Comparison of ENCODE assay signal across 16 mouse cellular contexts in genomic region chr7:4963527-4963926, GRCm38 (mm10). TPM values are rescaled to one million over a fixed set of nuclear protein-coding genes. Genes with fewer than 3 reads are reported as not detected.
DNase-seq lines count a peak whose midpoint lies in the region; ATAC-seq and TF ChIP-seq lines count a peak whose summit lies in the region.
"Had no signal": no experiment of that assay in that cellular context is flagged by ENCODE, and none has a peak within 500 bp of the region (broad histone marks: within the 10 kb centered on the region; RNA-seq: fewer than 3 reads in every experiment).

No protein-coding gene starts in this region.

- intact Hi-C loops in left cerebral cortex, adult 2 months (cut with DNase I) = no loop called here

- H3K4me2 ChIP-seq in heart, postnatal 0 days (ENCODE audit: low read depth, low read length) = no peak overlapping the region
- H3K4me2 ChIP-seq in heart, embryonic 12.5 days = no peak overlapping the region
- H3K4me2 ChIP-seq in lung, embryonic 14.5 days = no peak overlapping the region
- H3K4me2 ChIP-seq in hindbrain, embryonic 11.5 days (replicated peaks; ENCODE audit: low read depth, low read length) = no peak overlapping the region
- H3K4me2 ChIP-seq: forebrain, embryonic 15.5 days; neural tube, embryonic 12.5 days had no signal

- no peaks in the 10 kb centered on the region for H3K4me1 ChIP-seq in heart, postnatal 0 days (ENCODE audit: control insufficient read depth, insufficient read depth)
- no peaks in the 10 kb centered on the region for H3K4me1 ChIP-seq in heart, embryonic 12.5 days (replicated peaks)
- no peaks in the 10 kb centered on the region for H3K4me1 ChIP-seq in lung, embryonic 14.5 days (ENCODE audit: insufficient read depth)
- H3K4me1 ChIP-seq in hindbrain, embryonic 11.5 days (replicated peaks; ENCODE audit: control insufficient read depth, insufficient read depth, low read length) = no peaks in the 10 kb centered on the region
- H3K4me1 ChIP-seq: embryonic facial prominence, embryonic 12.5 days; forebrain, embryonic 15.5 days; limb, embryonic 13.5 days; liver, embryonic 13.5 days; neural tube, embryonic 12.5 days had no signal

- TF ChIP-seq CTCF in heart, postnatal 0 days (IDR thresholded peaks at IDR 0.05; ENCODE audit: low read depth) = peak; percentile 7; the same call in 1 of the 2 replicates
- no peak for TF ChIP-seq CTCF in lung, embryonic 14.5 days (IDR thresholded peaks at IDR 0.05; ENCODE audit: low read depth)
- TF ChIP-seq CTCF in left cerebral cortex, adult 2 months (IDR thresholded peaks at IDR 0.05) = no peak; the same call in 1 of the 2 replicates

- H3K27ac ChIP-seq in heart, postnatal 0 days (ENCODE audit: low read depth) = no peak overlapping the region
- no peak overlapping the region for H3K27ac ChIP-seq in heart, embryonic 12.5 days (ENCODE audit: poor library complexity, severe bottlenecking)
- no peak overlapping the region for H3K27ac ChIP-seq in lung, embryonic 14.5 days (ENCODE audit: low read depth)
- H3K27ac ChIP-seq in left cerebral cortex, adult 2 months = no peak overlapping the region
- no peak overlapping the region for H3K27ac ChIP-seq in hindbrain, embryonic 11.5 days (ENCODE audit: low read depth, low read length)
- H3K27ac ChIP-seq: embryonic facial prominence, embryonic 12.5 days; forebrain, embryonic 15.5 days; limb, embryonic 13.5 days; liver, embryonic 13.5 days; lung, embryonic 15.5 days; macrophage; neural tube, embryonic 12.5 days had no signal

- no peaks in the 10 kb centered on the region for H3K9me3 ChIP-seq in heart, postnatal 0 days (replicated peaks; ENCODE audit: control insufficient read depth, low read length)
- no peaks in the 10 kb centered on the region for H3K9me3 ChIP-seq in heart, embryonic 12.5 days (replicated peaks)
- H3K9me3 ChIP-seq in lung, embryonic 14.5 days (ENCODE audit: low read depth, low read length) = no peaks in the 10 kb centered on the region
- no peaks in the 10 kb centered on the region for H3K9me3 ChIP-seq in hindbrain, embryonic 11.5 days (ENCODE audit: control insufficient read depth, low read length)
- H3K9me3 ChIP-seq: embryonic facial prominence, embryonic 12.5 days; forebrain, embryonic 15.5 days; limb, embryonic 13.5 days; liver, embryonic 13.5 days; lung, embryonic 15.5 days; neural tube, embryonic 12.5 days had no signal

- no peak for TF ChIP-seq EP300 in heart, postnatal 0 days (IDR thresholded peaks at IDR 0.05; ENCODE audit: low read depth)

- no peak overlapping the region for H3K9ac ChIP-seq in heart, postnatal 0 days (replicated peaks; ENCODE audit: low read depth, low read length)
- no peak overlapping the region for H3K9ac ChIP-seq in heart, embryonic 12.5 days
- no peak overlapping the region for H3K9ac ChIP-seq in lung, embryonic 14.5 days
- no peak overlapping the region for H3K9ac ChIP-seq in hindbrain, embryonic 11.5 days (ENCODE audit: low read depth, low read length)
- H3K9ac ChIP-seq: embryonic facial prominence, embryonic 12.5 days; forebrain, embryonic 15.5 days; liver, embryonic 13.5 days; lung, embryonic 15.5 days; neural tube, embryonic 12.5 days had no signal

- no peaks in the 10 kb centered on the region for H3K27me3 ChIP-seq in heart, postnatal 0 days (ENCODE audit: control insufficient read depth, insufficient read depth, low read length)
- 0 out of 2 replicates have a peak, but pooled peaks cover 3% of the 10 kb centered on the region for H3K27me3 ChIP-seq in heart, embryonic 12.5 days (replicated peaks)
- H3K27me3 ChIP-seq in lung, embryonic 14.5 days (ENCODE audit: insufficient read depth, low read length) = no peaks in the 10 kb centered on the region
- no peaks in the 10 kb centered on the region for H3K27me3 ChIP-seq in hindbrain, embryonic 11.5 days (ENCODE audit: control insufficient read depth, insufficient read depth, low read length)
- H3K27me3 ChIP-seq: embryonic facial prominence, embryonic 12.5 days; forebrain, embryonic 15.5 days; liver, embryonic 13.5 days; lung, embryonic 15.5 days had no signal

- no peak overlapping the region for H3K4me3 ChIP-seq in heart, postnatal 0 days (ENCODE audit: low read depth, low read length)
- no peak overlapping the region for H3K4me3 ChIP-seq in heart, embryonic 12.5 days
- no peak overlapping the region for H3K4me3 ChIP-seq in lung, embryonic 14.5 days (ENCODE audit: low read depth, low read length)
- no peak overlapping the region for H3K4me3 ChIP-seq in left cerebral cortex, adult 2 months
- no peak overlapping the region for H3K4me3 ChIP-seq in hindbrain, embryonic 11.5 days (ENCODE audit: low read depth, low read length)
- H3K4me3 ChIP-seq: embryonic facial prominence, embryonic 12.5 days; forebrain, embryonic 15.5 days; liver, embryonic 13.5 days; neural tube, embryonic 12.5 days had no signal

- 60% methylated on average over 5 of the region's 5 CpGs for WGBS in heart, postnatal 0 days
- WGBS in heart, embryonic 12.5 days = 79% methylated on average over 5 of the region's 5 CpGs
- WGBS in lung, embryonic 14.5 days = 68% methylated on average over 5 of the region's 5 CpGs
- WGBS in hindbrain, embryonic 11.5 days = 81% methylated on average over 5 of the region's 5 CpGs

- ATAC-seq in heart, postnatal 0 days (ENCODE audit: insufficient read depth, low read depth) = no peak
- ATAC-seq in heart, embryonic 12.5 days (ENCODE audit: insufficient number of reproducible peaks, low FRiP score) = no peak
- ATAC-seq in lung, embryonic 14.5 days (ENCODE audit: insufficient read depth) = peak; percentile 41; the same call in 1 of the 2 replicates
- ATAC-seq in erythroblast, adult 5-6 weeks (replicated peaks; ENCODE audit: low FRiP score, poor library complexity, severe bottlenecking) = 0 out of 2 replicates have a peak, but pooled peaks have one; percentile 18
- no peak for ATAC-seq in hindbrain, embryonic 11.5 days (ENCODE audit: low FRiP score)

- DNase-seq in heart, postnatal 0 days (ENCODE audit: low spot score) = no peak
- DNase-seq in lung, embryonic 14.5 days = no peak
- DNase-seq in lung, postnatal 14 days = no peak
- DNase-seq in ZHBTc4 (ENCODE audit: low read depth, low spot score) = peak; percentile 23
- no peak for DNase-seq in left cerebral cortex, adult 2 months (ENCODE audit: extremely low spot score in 1 of 2, low spot score in 2 of 2)
- no peak for DNase-seq in hindbrain, embryonic 11.5 days (ENCODE audit: low spot score)

- no peaks in the 10 kb centered on the region for H3K36me3 ChIP-seq in heart, postnatal 0 days (replicated peaks; ENCODE audit: control insufficient read depth, insufficient read depth, low read length)
- no peaks in the 10 kb centered on the region for H3K36me3 ChIP-seq in heart, embryonic 12.5 days
- no peaks in the 10 kb centered on the region for H3K36me3 ChIP-seq in lung, embryonic 14.5 days (ENCODE audit: insufficient read depth)
- H3K36me3 ChIP-seq in hindbrain, embryonic 11.5 days (ENCODE audit: control insufficient read depth, insufficient read depth, low read length) = no peaks in the 10 kb centered on the region
- H3K36me3 ChIP-seq: embryonic facial prominence, embryonic 12.5 days; forebrain, embryonic 15.5 days; limb, embryonic 13.5 days; liver, embryonic 13.5 days; lung, embryonic 15.5 days; neural tube, embryonic 12.5 days had no signal

RNA-seq across cellular contexts. Expression of gene Sbk2, which starts 0.7 kb away (rescaled TPM):
- total RNA-seq in heart, postnatal 0 days (2014; rRNA removed; ENCODE audit: low replicate concordance) = 16.4 and 19.9 TPM in 2 replicates
- 22.0 and 24.3 TPM in 2 replicates for polyA plus RNA-seq in heart, postnatal 0 days (2015; fragmentation: Nextera tagmentation; extraction: Ambion mirVana)
- polyA plus RNA-seq in heart, embryonic 12.5 days (2016; fragmentation: Nextera tagmentation; extraction: Ambion mirVana) = 2.1 and 2.6 TPM in 2 replicates
- 0.13 and 0.46 TPM in 2 replicates for polyA plus RNA-seq in lung, embryonic 14.5 days (2014; fragmentation: Nextera tagmentation; extraction: Ambion mirVana)
- total RNA-seq in erythroblast, adult 5-6 weeks (2015; ENCODE audit: low replicate concordance) = not detected in 2 replicates
- total RNA-seq in erythroblast, adult 5-6 weeks (2017; ENCODE audit: low replicate concordance) = not detected in 2 replicates
- under 1 TPM in 1 of 2 experiments, not detected in 1; 0.91 TPM for total RNA-seq in left cerebral cortex, adult 2 months (2021)
- 0.07 and 0.09 TPM in 2 replicates for polyA plus RNA-seq in hindbrain, embryonic 11.5 days (2014; fragmentation: Nextera tagmentation; extraction: Ambion mirVana)
- polyA plus RNA-seq: forebrain, embryonic 15.5 days; hindbrain, embryonic 16.5 days; liver, embryonic 13.5 days had no signal

RNA-seq across cellular contexts. Expression of gene Sbk3, which starts 7.4 kb away (rescaled TPM):
- total RNA-seq in heart, postnatal 0 days (2014; rRNA removed; ENCODE audit: low replicate concordance) = 3.2 and 3.9 TPM in 2 replicates
- polyA plus RNA-seq in heart, postnatal 0 days (2015; fragmentation: Nextera tagmentation; extraction: Ambion mirVana) = 2.7 and 4.1 TPM in 2 replicates
- 0.08 and 0.17 TPM in 2 replicates for polyA plus RNA-seq in heart, embryonic 12.5 days (2016; fragmentation: Nextera tagmentation; extraction: Ambion mirVana)
- polyA plus RNA-seq in lung, embryonic 14.5 days (2014; fragmentation: Nextera tagmentation; extraction: Ambion mirVana) = 0.76 and 0.87 TPM in 2 replicates
- total RNA-seq in erythroblast, adult 5-6 weeks (2015; ENCODE audit: low replicate concordance) = not detected in 2 replicates
- total RNA-seq in erythroblast, adult 5-6 weeks (2017; ENCODE audit: low replicate concordance) = not detected in 2 replicates
- total RNA-seq in left cerebral cortex, adult 2 months (2021) = 1 to 10 TPM; 1.1 to 1.5 TPM
- 0.04 TPM in 1 of 2 replicates, not detected in the other for polyA plus RNA-seq in hindbrain, embryonic 11.5 days (2014; fragmentation: Nextera tagmentation; extraction: Ambion mirVana)
- polyA plus RNA-seq: limb, embryonic 13.5 days; liver, embryonic 13.5 days; macrophage had no signal

RNA-seq across cellular contexts. Expression of gene Zfp579, which starts 32.4 kb away (rescaled TPM):
- 8.3 and 15.0 TPM in 2 replicates for total RNA-seq in heart, postnatal 0 days (2014; rRNA removed; ENCODE audit: low replicate concordance)
- polyA plus RNA-seq in heart, postnatal 0 days (2015; fragmentation: Nextera tagmentation; extraction: Ambion mirVana) = 25.4 and 30.6 TPM in 2 replicates
- 26.0 and 29.3 TPM in 2 replicates for polyA plus RNA-seq in heart, embryonic 12.5 days (2016; fragmentation: Nextera tagmentation; extraction: Ambion mirVana)
- 35.1 and 35.9 TPM in 2 replicates for polyA plus RNA-seq in lung, embryonic 14.5 days (2014; fragmentation: Nextera tagmentation; extraction: Ambion mirVana)
- 1.3 TPM in 1 of 2 replicates, not detected in the other for total RNA-seq in erythroblast, adult 5-6 weeks (2015; ENCODE audit: low replicate concordance)
- 0.84 and 1.4 TPM in 2 replicates for total RNA-seq in erythroblast, adult 5-6 weeks (2017; ENCODE audit: low replicate concordance)
- 10 to 100 TPM; 28.9 to 33.0 TPM for total RNA-seq in left cerebral cortex, adult 2 months (2021)
- polyA plus RNA-seq in hindbrain, embryonic 11.5 days (2014; fragmentation: Nextera tagmentation; extraction: Ambion mirVana) = 45.0 and 61.0 TPM in 2 replicates

RNA-seq across cellular contexts. Expression of gene Ssc5d, which starts 37.9 kb away (rescaled TPM):
- 3.5 and 5.0 TPM in 2 replicates for total RNA-seq in heart, postnatal 0 days (2014; rRNA removed; ENCODE audit: low replicate concordance)
- polyA plus RNA-seq in heart, postnatal 0 days (2015; fragmentation: Nextera tagmentation; extraction: Ambion mirVana) = 1.1 and 1.2 TPM in 2 replicates
- polyA plus RNA-seq in heart, embryonic 12.5 days (2016; fragmentation: Nextera tagmentation; extraction: Ambion mirVana) = 1.5 and 1.7 TPM in 2 replicates
- polyA plus RNA-seq in lung, embryonic 14.5 days (2014; fragmentation: Nextera tagmentation; extraction: Ambion mirVana) = 2.1 and 2.2 TPM in 2 replicates
- not detected in 2 replicates for total RNA-seq in erythroblast, adult 5-6 weeks (2015; ENCODE audit: low replicate concordance)
- 0.28 TPM in 1 of 2 replicates, not detected in the other for total RNA-seq in erythroblast, adult 5-6 weeks (2017; ENCODE audit: low replicate concordance)
- 1 to 10 TPM; 2.8 to 4.4 TPM for total RNA-seq in left cerebral cortex, adult 2 months (2021)
- 1.1 and 1.4 TPM in 2 replicates for polyA plus RNA-seq in hindbrain, embryonic 11.5 days (2014; fragmentation: Nextera tagmentation; extraction: Ambion mirVana)

RNA-seq across cellular contexts. Expression of gene Nat14, which starts 41.7 kb away (rescaled TPM):
- 2.0 and 4.2 TPM in 2 replicates for total RNA-seq in heart, postnatal 0 days (2014; rRNA removed; ENCODE audit: low replicate concordance)
- 2.8 and 3.6 TPM in 2 replicates for polyA plus RNA-seq in heart, postnatal 0 days (2015; fragmentation: Nextera tagmentation; extraction: Ambion mirVana)
- polyA plus RNA-seq in heart, embryonic 12.5 days (2016; fragmentation: Nextera tagmentation; extraction: Ambion mirVana) = 4.6 and 5.5 TPM in 2 replicates
- polyA plus RNA-seq in lung, embryonic 14.5 days (2014; fragmentation: Nextera tagmentation; extraction: Ambion mirVana) = 1.4 and 2.3 TPM in 2 replicates
- total RNA-seq in erythroblast, adult 5-6 weeks (2015; ENCODE audit: low replicate concordance) = 1.7 TPM in 1 of 2 replicates, not detected in the other
- total RNA-seq in erythroblast, adult 5-6 weeks (2017; ENCODE audit: low replicate concordance) = 2.5 TPM in 1 of 2 replicates, not detected in the other
- 100 to 1,000 TPM in 1 of 2 experiments, 10 to 100 TPM in 1; 99.7 to 109 TPM for total RNA-seq in left cerebral cortex, adult 2 months (2021)
- 7.1 and 7.3 TPM in 2 replicates for polyA plus RNA-seq in hindbrain, embryonic 11.5 days (2014; fragmentation: Nextera tagmentation; extraction: Ambion mirVana)

Comparison
In these comparisons a context has a peak if more than half of its experiments do, and no peak if none do; other contexts are left out.
1. ATAC-seq: peak in lung, embryonic 14.5 days (single experiment) and erythroblast, adult 5-6 weeks (single experiment); none in heart, postnatal 0 days (single experiment), heart, embryonic 12.5 days (single experiment) and hindbrain, embryonic 11.5 days (single experiment).